Mouse (Mus musculus) megakaryocyte, embryonic 14.5 days (primary cell): Measurements from ENCODE around the gene Ngfr. TPM values are rescaled to one million over a fixed set of nuclear protein-coding genes. Genes with fewer than 3 reads are reported as not detected.
A peak's percentile ranks its signal among the peaks of the same experiment; 100 is the strongest.
"Not testable (repeated sequence)": the region's sequence is repeated elsewhere in the genome, so short reads cannot be mapped to it uniquely, and the experiment has no call there.

Experiments used
- H3K27me3 ChIP-seq: replicated peaks from 2 replicates; pipeline ENCODE3; 2012; ENCODE audit warnings: inconsistent platforms
- H3K36me3 ChIP-seq: replicated peaks from 2 replicates; pipeline ENCODE3; 2012; ENCODE audit warnings: low read length, inconsistent platforms, mixed read lengths
- H3K4me1 ChIP-seq: 2 replicates; pipeline ENCODE4 v1.6.1; 2012; ENCODE audit warnings: inconsistent platforms
- H3K4me3 ChIP-seq: replicated peaks from 2 replicates; pipeline ENCODE3; 2012; ENCODE audit warnings: moderate library complexity, mild to moderate bottlenecking, inconsistent platforms
- H3K9me3 ChIP-seq: 2 replicates; pipeline ENCODE4 v1.6.1; 2012; ENCODE audit warnings: inconsistent platforms
- FLI1 ChIP-seq: IDR thresholded peaks from 2 replicates; pipeline ENCODE4 v1.6.1; 2012; ENCODE audit warnings: low read length, inconsistent platforms, mixed read lengths
- GATA1 ChIP-seq: IDR thresholded peaks from 3 replicates; pipeline ENCODE4 v1.6.1; 2012; ENCODE audit warnings: mixed read lengths, low read length, inconsistent platforms, borderline replicate concordance
- polyA plus RNA-seq: library from polyadenylated mRNA; stranded (reverse); fragments of >175 nt; gene quantifications from 2 replicates; pipeline ENCODE4 v1.2.3, GENCODE M21; 2012; ENCODE audit warnings: low replicate concordance; ENCODE audit not compliant: insufficient read depth

The Ngfr gene
- polyA plus RNA-seq, 1 experiment: not detected

GRCm38 (mm10) chr11:95619081-95619480 is 31.5 kb upstream of the Ngfr start:
- Histone ChIP-seq H3K9me3 (no peaks in the 10 kb centered on the region), H3K4me3 (no peak overlapping the region), H3K36me3 (no peaks in the 10 kb centered on the region), H3K27me3 (peaks cover 92% of the 10 kb centered on the region), H3K4me1 (no peaks in the 10 kb centered on the region)
- no peak for TF ChIP-seq GATA1
- TF ChIP-seq FLI1: no peak

GRCm38 (mm10) chr11:95617785-95618465 is 30.4 kb upstream of the Ngfr start:
- H3K36me3 ChIP-seq: no peaks in the 10 kb centered on the region
- TF ChIP-seq GATA1: no peak
- no peak for TF ChIP-seq FLI1

GRCm38 (mm10) chr11:95614739-95615138 is 27.2 kb upstream of the Ngfr start:
- peaks cover 11% of the 10 kb centered on the region; the same call in 1 of the 2 replicates for H3K4me1 ChIP-seq
- no peak for TF ChIP-seq GATA1
- peaks cover 91% of the 10 kb centered on the region for H3K27me3 ChIP-seq
- H3K9me3 ChIP-seq: no peaks in the 10 kb centered on the region
- H3K4me3 ChIP-seq: no peak overlapping the region
- H3K36me3 ChIP-seq: no peaks in the 10 kb centered on the region

More at GRCm38 (mm10) chr11:95617785-95618465, 30.4 kb upstream of the Ngfr start:
- Histone ChIP-seq H3K9me3 (no peaks in the 10 kb centered on the region), H3K4me3 (no peak overlapping the region), H3K27me3 (peaks cover 89% of the 10 kb centered on the region), H3K4me1 (no peaks in the 10 kb centered on the region)

- H3K36me3 ChIP-seq: no peaks in the 10 kb centered on the region
- H3K9me3 ChIP-seq: no peaks in the 10 kb centered on the region
- H3K4me1 ChIP-seq: peaks cover 11% of the 10 kb centered on the region; the same call in 1 of the 2 replicates
- TF ChIP-seq GATA1: no peak
- TF ChIP-seq FLI1: no peak
- H3K4me3 ChIP-seq: no peak overlapping the region
- peaks cover 69% of the 10 kb centered on the region for H3K27me3 ChIP-seq
Observed at GRCm38 (mm10) chr11:95611283-95611682, 23.7 kb upstream of the Ngfr start.

GRCm38 (mm10) chr11:95610391-95610902 is 22.9 kb upstream of the Ngfr start:
- peaks cover 11% of the 10 kb centered on the region; the same call in 1 of the 2 replicates for H3K4me1 ChIP-seq

GRCm38 (mm10) chr11:95609924-95610323 is 22.4 kb upstream of the Ngfr start:
- Histone ChIP-seq H3K4me1 (peaks cover 11% of the 10 kb centered on the region; the same call in 1 of the 2 replicates), H3K27me3 (peaks cover 59% of the 10 kb centered on the region), H3K4me3 (peak overlapping the region; percentile 4), H3K36me3 (no peaks in the 10 kb centered on the region), H3K9me3 (no peaks in the 10 kb centered on the region)
- TF ChIP-seq FLI1: no peak
- TF ChIP-seq GATA1: no peak

More at GRCm38 (mm10) chr11:95610391-95610902, 22.9 kb upstream of the Ngfr start:
- no peak overlapping the region for H3K4me3 ChIP-seq
- TF ChIP-seq GATA1: no peak
- TF ChIP-seq FLI1: no peak
- H3K27me3 ChIP-seq: peaks cover 64% of the 10 kb centered on the region
- no peaks in the 10 kb centered on the region for H3K9me3 ChIP-seq
- H3K36me3 ChIP-seq: no peaks in the 10 kb centered on the region

GRCm38 (mm10) chr11:95607286-95607685 is 19.8 kb upstream of the Ngfr start:
- H3K36me3 ChIP-seq, H3K4me3 ChIP-seq, H3K9me3 ChIP-seq: not testable (repeated sequence)
- Histone ChIP-seq H3K4me1 (peaks cover 11% of the 10 kb centered on the region; the same call in 1 of the 2 replicates), H3K27me3 (peaks cover 40% of the 10 kb centered on the region)

- Histone ChIP-seq H3K36me3 (no peaks in the 10 kb centered on the region), H3K4me3 (no peak overlapping the region), H3K9me3 (peaks cover 5% of the 10 kb centered on the region; the same call in 1 of the 2 replicates), H3K27me3 (peaks cover 84% of the 10 kb centered on the region), H3K4me1 (peaks cover 5% of the 10 kb centered on the region; the same call in 1 of the 2 replicates)
- TF ChIP-seq GATA1: no peak
- no peak for TF ChIP-seq FLI1
Observed at GRCm38 (mm10) chr11:95598214-95599062, 10.9 kb upstream of the Ngfr start.

- peaks cover 5% of the 10 kb centered on the region; the same call in 1 of the 2 replicates for H3K4me1 ChIP-seq
- peaks cover 5% of the 10 kb centered on the region; the same call in 1 of the 2 replicates for H3K9me3 ChIP-seq
- TF ChIP-seq GATA1 (no peak), FLI1 (no peak)
- H3K4me3 ChIP-seq: no peak overlapping the region
- peaks cover 91% of the 10 kb centered on the region for H3K27me3 ChIP-seq
- no peaks in the 10 kb centered on the region for H3K36me3 ChIP-seq
Observed at GRCm38 (mm10) chr11:95597741-95598140, 10.2 kb upstream of the Ngfr start.
